Mouse (Mus musculus) lung, adult 2 months (tissue): ENCODE data around the gene Dock1.

Source experiments
- CTCF ChIP-seq: fragments of 200-500 bp; IDR thresholded peaks from 2 replicates; pipeline ENCODE4 v1.5.1; 2011; ENCODE audit warnings: mild to moderate bottlenecking, low read length, control low read depth; ENCODE audit not compliant: insufficient read depth
- POLR2A ChIP-seq: fragments of 200-500 bp; IDR thresholded peaks from 2 replicates; pipeline ENCODE4 v1.6.1; 2011; ENCODE audit warnings: low read depth, mild to moderate bottlenecking, control low read depth, low read length, borderline replicate concordance; ENCODE audit errors: extremely low read depth

DNA sequence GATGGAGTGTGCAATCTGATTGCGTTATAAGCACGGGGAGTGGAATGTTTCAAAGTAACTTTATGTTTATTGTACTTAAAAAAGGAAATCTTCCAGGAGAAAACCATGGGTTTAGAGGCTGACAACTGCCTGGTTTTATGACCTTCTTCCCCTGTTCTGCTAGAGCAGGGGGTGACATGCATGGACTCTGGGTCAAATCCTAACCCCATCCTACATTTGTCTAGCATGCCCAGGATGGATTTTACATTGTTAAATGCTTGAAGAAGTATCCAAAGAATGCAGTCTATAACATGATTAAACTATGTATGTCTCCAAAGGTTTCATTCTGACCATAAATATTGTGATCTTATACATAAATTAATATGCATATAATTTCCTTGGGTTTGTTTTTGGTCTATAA, 229.0 kb downstream of the Dock1 start:
- no peak for TF ChIP-seq CTCF
- TF ChIP-seq POLR2A, result no peak
